Mouse (Mus musculus): ENCODE results near the gene Piezo1. TPM values are rescaled to one million over a fixed set of nuclear protein-coding genes. Genes with fewer than 3 reads are reported as not detected.
A peak's percentile ranks its signal among the peaks of the same experiment; 100 is the strongest.

The Piezo1 gene
- total RNA-seq, 2 experiments from 2014 or later = 3.1 to 5.5 TPM

- no peak for TF ChIP-seq CTCF (conservative IDR thresholded peaks at IDR 0.05)
- no peak overlapping the region for H3K4me3 ChIP-seq
- H3K27ac ChIP-seq = peak overlapping the region; percentile 10; the same call in 1 of the 2 replicates
- no peak for DNase-seq (ENCODE audit: low spot score in 2 of 2)
These were observed 24.5 kb downstream of the Piezo1 start for GRCm38 (mm10) chr8:122526526-122527170.

- Histone ChIP-seq H3K4me3 (no peak overlapping the region), H3K27ac (no peak overlapping the region)
- TF ChIP-seq CTCF (conservative IDR thresholded peaks at IDR 0.05) = no peak
- DNase-seq (ENCODE audit: low spot score in 2 of 2) = no peak
These were observed 25.0 kb downstream of the Piezo1 start for GRCm38 (mm10) chr8:122526084-122526483.

DNA sequence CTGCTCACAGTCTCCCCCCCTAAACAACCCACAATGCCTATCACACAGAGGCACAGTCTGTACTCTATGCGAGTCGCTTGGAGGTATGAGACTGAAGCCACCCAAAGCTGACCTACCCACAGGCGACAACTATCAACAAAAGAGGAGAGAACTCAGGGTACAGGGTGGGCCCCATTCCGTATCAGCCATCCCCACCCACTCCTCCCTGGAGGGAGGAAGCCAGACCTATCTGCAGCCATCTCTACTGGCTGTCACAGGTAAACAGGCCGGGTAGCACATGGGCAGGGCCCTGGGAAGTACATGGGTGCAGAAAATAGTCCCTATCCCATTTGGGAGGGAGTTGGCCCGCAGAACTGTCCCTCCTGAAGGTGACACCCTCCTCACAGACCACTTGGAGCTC, 26.1 kb downstream of the Piezo1 start:
- TF ChIP-seq CTCF (conservative IDR thresholded peaks at IDR 0.05) = no peak
- Histone ChIP-seq H3K4me3 (no peak overlapping the region), H3K27ac (no peak overlapping the region)
- DNase-seq (ENCODE audit: low spot score in 2 of 2) = no peak

DNA sequence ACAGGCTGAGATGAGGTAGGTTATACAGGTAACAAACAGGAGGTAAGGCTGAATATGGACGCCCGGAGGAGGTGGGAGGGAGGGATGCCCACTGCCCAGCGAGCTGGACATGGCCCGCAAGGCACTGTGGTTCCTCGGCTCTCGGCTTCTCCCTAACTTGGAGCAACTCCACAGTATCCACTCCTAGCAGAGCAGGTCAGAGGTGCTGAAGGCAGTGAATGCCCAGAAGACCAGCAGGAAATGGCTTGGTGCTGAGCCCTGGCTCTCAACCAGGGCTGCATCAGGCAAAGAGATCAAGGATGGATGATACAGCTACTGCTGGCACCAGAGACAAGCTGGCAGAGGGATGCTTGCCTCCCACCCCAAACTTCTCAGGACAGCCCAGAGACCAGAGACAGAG, 26.6 kb downstream of the Piezo1 start:
- Histone ChIP-seq H3K27ac (no peak overlapping the region), H3K4me3 (no peak overlapping the region)
- DNase-seq (ENCODE audit: low spot score in 2 of 2) = no peak
- no peak for TF ChIP-seq CTCF (conservative IDR thresholded peaks at IDR 0.05)

DNA sequence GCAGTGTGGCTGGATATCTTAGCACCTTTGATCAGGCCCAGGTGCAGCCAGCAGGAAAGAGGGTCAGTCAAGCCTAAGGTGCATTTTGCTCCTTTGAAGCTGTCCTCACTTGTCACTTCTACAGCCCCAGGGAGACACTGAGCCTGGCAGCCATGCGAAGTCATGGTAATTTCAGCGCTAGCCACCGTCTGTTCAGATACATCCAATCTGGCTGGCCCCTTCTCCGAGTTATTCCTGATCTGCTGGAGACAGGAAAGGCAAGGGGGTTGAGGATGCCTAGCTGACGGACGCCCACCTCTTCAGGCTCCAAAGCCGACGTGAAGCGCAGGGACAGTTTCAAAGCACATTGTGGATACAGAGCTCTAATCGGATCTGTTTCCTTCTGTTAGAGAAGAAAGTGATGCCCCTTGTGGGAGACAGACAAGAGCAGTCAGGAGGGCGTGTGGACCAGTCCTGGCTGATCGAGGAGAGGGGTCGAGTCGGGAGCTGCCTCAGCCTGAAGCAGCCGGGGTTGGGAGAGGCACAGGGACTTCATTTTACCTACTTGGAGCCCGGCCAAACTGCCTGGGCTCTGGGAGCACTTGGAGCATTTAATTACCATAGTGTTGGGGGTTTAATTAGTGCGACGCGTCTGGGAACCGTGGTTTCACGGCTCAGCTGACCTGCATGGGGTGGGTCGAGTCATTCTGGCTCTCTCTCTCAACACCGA, 27.3 kb downstream of the Piezo1 start:
- no peak for TF ChIP-seq CTCF (conservative IDR thresholded peaks at IDR 0.05)
- peak in 1 of 2 experiments; percentile 13 for DNase-seq (ENCODE audit: low spot score in 2 of 2)
- Histone ChIP-seq H3K27ac (peak overlapping the region; percentile 63), H3K4me3 (peak overlapping the region; percentile 13; the same call in 1 of the 2 replicates)

- H3K27ac ChIP-seq = peak overlapping the region; percentile 63
- H3K4me3 ChIP-seq = no peak overlapping the region
- TF ChIP-seq CTCF (conservative IDR thresholded peaks at IDR 0.05) = no peak
- no peak for DNase-seq (ENCODE audit: low spot score in 2 of 2)
These were observed 28.1 kb downstream of the Piezo1 start for GRCm38 (mm10) chr8:122522796-122523651.

GRCm38 (mm10) chr8:122520611-122521010, 30.5 kb downstream of the Piezo1 start:
- Histone ChIP-seq H3K27ac (peak overlapping the region; percentile 36; the same call in 1 of the 2 replicates), H3K4me3 (no peak overlapping the region)
- TF ChIP-seq CTCF (conservative IDR thresholded peaks at IDR 0.05) = no peak
- DNase-seq (ENCODE audit: low spot score in 2 of 2) = no peak

- H3K27ac ChIP-seq = peak overlapping the region; percentile 81
- no peak for DNase-seq (ENCODE audit: low spot score in 2 of 2)
- TF ChIP-seq CTCF (conservative IDR thresholded peaks at IDR 0.05) = no peak
- H3K4me3 ChIP-seq = no peak overlapping the region
These were observed 33.5 kb downstream of the Piezo1 start for GRCm38 (mm10) chr8:122517541-122518190.

- no peak for TF ChIP-seq CTCF (conservative IDR thresholded peaks at IDR 0.05)
These were observed 35.4 kb downstream of the Piezo1 start for GRCm38 (mm10) chr8:122515699-122516098.

DNA sequence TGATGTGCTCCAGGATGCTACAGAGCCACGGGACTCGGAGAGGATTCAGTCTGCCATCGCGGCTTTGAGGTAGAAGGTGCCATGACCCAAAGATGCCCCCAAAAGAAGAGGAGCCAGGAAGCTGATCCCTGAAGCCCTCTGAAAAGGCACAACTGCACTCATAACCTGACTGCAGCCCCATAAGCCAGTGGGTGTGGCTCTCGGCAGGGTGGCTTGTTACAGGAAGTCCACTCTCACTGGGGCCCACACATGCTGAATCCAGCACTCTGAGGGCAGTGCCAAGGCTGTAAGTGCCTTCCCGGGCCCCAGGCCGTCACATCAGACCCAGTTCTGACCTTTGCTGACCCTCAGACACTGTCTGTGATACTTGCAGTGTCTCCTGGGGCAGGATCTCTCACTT, 38.7 kb downstream of the Piezo1 start:
- DNase-seq (ENCODE audit: low spot score in 2 of 2) = no peak
- TF ChIP-seq CTCF (conservative IDR thresholded peaks at IDR 0.05) = no peak
- no peak overlapping the region for H3K4me3 ChIP-seq
- H3K27ac ChIP-seq = no peak overlapping the region

More at GRCm38 (mm10) chr8:122515699-122516098, 35.4 kb downstream of the Piezo1 start:
- no peak overlapping the region for H3K4me3 ChIP-seq
- DNase-seq (ENCODE audit: low spot score in 2 of 2) = no peak
- no peak overlapping the region for H3K27ac ChIP-seq

GRCm38 (mm10) chr8:122511552-122511951, 39.6 kb downstream of the Piezo1 start:
- no peak for DNase-seq (ENCODE audit: low spot score in 2 of 2)
- Histone ChIP-seq H3K4me3 (no peak overlapping the region), H3K27ac (no peak overlapping the region)
- no peak for TF ChIP-seq CTCF (conservative IDR thresholded peaks at IDR 0.05)

DNA sequence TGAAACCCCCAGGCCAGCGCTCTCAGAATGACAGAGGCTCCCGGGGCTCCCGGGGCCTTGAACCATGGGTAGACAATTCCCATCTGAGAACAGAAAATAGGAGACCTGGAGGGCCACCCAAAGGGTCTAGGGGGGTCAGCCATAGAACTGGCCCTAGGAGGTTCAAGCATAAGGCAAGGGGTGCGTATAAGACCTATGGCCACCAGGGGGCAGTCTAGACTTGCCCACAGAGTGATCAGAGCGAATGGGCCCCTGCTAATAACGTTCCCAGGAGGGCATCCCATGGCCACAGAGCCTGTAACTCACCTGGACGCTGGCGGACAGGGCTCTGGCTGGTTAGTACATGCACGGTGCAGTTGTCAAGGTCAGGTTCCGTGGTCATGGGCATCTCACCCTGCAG, 50.3 kb downstream of the Piezo1 start:
- peak; percentile 98 for TF ChIP-seq CTCF (conservative IDR thresholded peaks at IDR 0.05)
- Histone ChIP-seq H3K4me3 (no peak overlapping the region), H3K27ac (no peak overlapping the region)
- peak; percentile 49 to 79 for DNase-seq (ENCODE audit: low spot score in 2 of 2)
